Mouse (Mus musculus): ENCODE measurements around the gene Hes3.

DNA sequence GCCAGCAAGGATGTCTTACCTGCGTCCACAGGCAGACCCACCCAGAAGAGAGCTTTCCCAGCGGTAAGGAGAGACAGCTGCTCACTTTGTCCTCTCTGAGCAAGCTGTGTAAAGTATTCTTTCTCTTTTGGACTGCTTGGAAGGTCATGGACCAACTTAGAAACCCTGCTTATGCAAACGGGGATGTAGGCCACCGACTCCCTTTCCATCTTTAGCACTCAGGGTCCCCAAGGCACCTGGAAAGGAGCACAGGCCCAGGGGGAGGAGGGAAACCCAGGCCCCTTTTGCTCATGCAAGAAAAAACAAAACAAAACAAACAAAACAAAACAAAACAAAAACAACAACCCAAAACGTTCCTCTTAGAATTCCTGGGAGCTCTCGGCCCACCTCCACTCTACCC, at the start of gene Hes3:
- TF ChIP-seq CTCF (IDR thresholded peaks at IDR 0.05) (no peak), POLR2A (IDR thresholded peaks at IDR 0.05; ENCODE audit: insufficient read depth, low read depth, low read length) (no peak)
